22 mouse cellular contexts compared by ENCODE assay signal in genomic region chr13:30264303-30264702, GRCm38 (mm10).
A peak's percentile ranks its signal among the peaks of the same experiment; 100 is the strongest.
DNase-seq lines count a peak whose midpoint lies in the region; ATAC-seq and TF ChIP-seq lines count a peak whose summit lies in the region.
"Had no signal": no experiment of that assay in that cellular context is flagged by ENCODE, and none has a peak within 500 bp of the region (broad histone marks: within the 10 kb centered on the region; RNA-seq: fewer than 3 reads in every experiment).

No protein-coding gene starts in this region.

- ATAC-seq in hindbrain, embryonic 14.5 days (ENCODE audit: low FRiP score): peak; percentile 32; the same call in 1 of the 2 replicates
- no peak for ATAC-seq in hindbrain, embryonic 12.5 days (ENCODE audit: low FRiP score)
- ATAC-seq in kidney, postnatal 0 days (replicated peaks; ENCODE audit: low FRiP score, low read depth): peak; percentile 33; the same call in 1 of the 2 replicates
- peak; percentile 45 for ATAC-seq in common myeloid progenitor, adult 5-6 weeks (replicated peaks; ENCODE audit: low read depth, poor library complexity, severe bottlenecking)
- peak; percentile 29; the same call in 1 of the 2 replicates for ATAC-seq in megakaryocyte-erythroid progenitor cell, adult 5-6 weeks (replicated peaks; ENCODE audit: low FRiP score, low TSS enrichment, poor library complexity, severe bottlenecking)
- ATAC-seq: forebrain, postnatal 0 days; intestine, embryonic 15.5 days; midbrain, embryonic 13.5 days had no signal

- WGBS in hindbrain, embryonic 14.5 days: 62% methylated on average over 12 of the region's 12 CpGs
- 70% methylated on average over 12 of the region's 12 CpGs for WGBS in hindbrain, embryonic 12.5 days
- 32% methylated on average over 12 of the region's 12 CpGs for WGBS in kidney, postnatal 0 days

- no peak overlapping the region for H3K9ac ChIP-seq in hindbrain, embryonic 14.5 days
- no peak overlapping the region for H3K9ac ChIP-seq in hindbrain, embryonic 12.5 days
- no peak overlapping the region for H3K9ac ChIP-seq in kidney, postnatal 0 days (ENCODE audit: low read depth, low read length)
- H3K9ac ChIP-seq: forebrain, postnatal 0 days; intestine, embryonic 15.5 days; midbrain, embryonic 13.5 days had no signal

- no peak overlapping the region for H3K4me3 ChIP-seq in hindbrain, embryonic 14.5 days (replicated peaks; ENCODE audit: low read length)
- H3K4me3 ChIP-seq in hindbrain, embryonic 12.5 days: no peak overlapping the region
- no peak overlapping the region for H3K4me3 ChIP-seq in kidney, postnatal 0 days (replicated peaks; ENCODE audit: low read depth, low read length)
- H3K4me3 ChIP-seq: forebrain, embryonic 10.5 days; intestine, embryonic 15.5 days; left cerebral cortex, adult 2 months; limb, embryonic 10.5 days; midbrain, embryonic 13.5 days had no signal

- no peak overlapping the region for H3K4me2 ChIP-seq in hindbrain, embryonic 14.5 days (replicated peaks)
- H3K4me2 ChIP-seq in hindbrain, embryonic 12.5 days (replicated peaks): no peak overlapping the region
- no peak overlapping the region for H3K4me2 ChIP-seq in kidney, postnatal 0 days (ENCODE audit: low read length)
- H3K4me2 ChIP-seq: intestine, embryonic 15.5 days; midbrain, embryonic 13.5 days had no signal

- TF ChIP-seq CTCF in kidney, postnatal 0 days (IDR thresholded peaks at IDR 0.05; ENCODE audit: low read depth): no peak

- no peaks in the 10 kb centered on the region for H3K27me3 ChIP-seq in hindbrain, embryonic 14.5 days (ENCODE audit: control insufficient read depth, insufficient read depth, low read length)
- no peaks in the 10 kb centered on the region for H3K27me3 ChIP-seq in hindbrain, embryonic 12.5 days
- no peaks in the 10 kb centered on the region for H3K27me3 ChIP-seq in kidney, postnatal 0 days (ENCODE audit: insufficient read depth, low read length)
- H3K27me3 ChIP-seq: CH12.LX; intestine, embryonic 15.5 days; midbrain, embryonic 13.5 days had no signal

- no peaks in the 10 kb centered on the region for H3K4me1 ChIP-seq in hindbrain, embryonic 14.5 days (replicated peaks; ENCODE audit: control insufficient read depth, insufficient read depth, low read length)
- no peaks in the 10 kb centered on the region for H3K4me1 ChIP-seq in hindbrain, embryonic 12.5 days
- H3K4me1 ChIP-seq in kidney, postnatal 0 days (replicated peaks; ENCODE audit: insufficient read depth, low read length): 0 out of 2 replicates have a peak, but pooled peaks cover 3% of the 10 kb centered on the region
- H3K4me1 ChIP-seq: forebrain, embryonic 10.5 days; intestine, embryonic 15.5 days; midbrain, embryonic 13.5 days had no signal

- no peak overlapping the region for H3K27ac ChIP-seq in hindbrain, embryonic 14.5 days
- H3K27ac ChIP-seq in hindbrain, embryonic 12.5 days: no peak overlapping the region
- no peak overlapping the region for H3K27ac ChIP-seq in kidney, postnatal 0 days
- H3K27ac ChIP-seq: forebrain, embryonic 10.5 days; intestine, embryonic 15.5 days; left cerebral cortex, adult 2 months; limb, embryonic 10.5 days; macrophage; midbrain, embryonic 13.5 days had no signal

- H3K36me3 ChIP-seq in hindbrain, embryonic 14.5 days (replicated peaks; ENCODE audit: control insufficient read depth, insufficient read depth): no peaks in the 10 kb centered on the region
- H3K36me3 ChIP-seq in hindbrain, embryonic 12.5 days: no peaks in the 10 kb centered on the region
- H3K36me3 ChIP-seq in kidney, postnatal 0 days (ENCODE audit: insufficient read depth, low read length): no peaks in the 10 kb centered on the region
- H3K36me3 ChIP-seq: forebrain, embryonic 10.5 days; G1E; intestine, embryonic 15.5 days; limb, embryonic 10.5 days; midbrain, embryonic 13.5 days had no signal

- DNase-seq in hindbrain, embryonic 14.5 days (ENCODE audit: low spot score): no peak
- DNase-seq in kidney, postnatal 0 days (ENCODE audit: low spot score): peak; percentile 43
- DNase-seq in kidney, adult 8-10 months: no peak
- DNase-seq in liver: no peak
- DNase-seq: adrenal gland, adult 8-10 months; B cell, adult 2 months; cerebellum, adult 8-10 months; forebrain, postnatal 0 days; gastrocnemius, postnatal 36 days; thymus, adult 18-20 months; thymus, postnatal 4 days had no signal

- 0 out of 2 replicates have a peak, but pooled peaks cover 3% of the 10 kb centered on the region for H3K9me3 ChIP-seq in hindbrain, embryonic 14.5 days (ENCODE audit: control insufficient read depth, low read length)
- H3K9me3 ChIP-seq in hindbrain, embryonic 12.5 days (replicated peaks): 0 out of 2 replicates have a peak, but pooled peaks cover 6% of the 10 kb centered on the region
- no peaks in the 10 kb centered on the region for H3K9me3 ChIP-seq in kidney, postnatal 0 days (replicated peaks; ENCODE audit: low read length)
- H3K9me3 ChIP-seq: G1E; intestine, embryonic 15.5 days; limb, embryonic 10.5 days had no signal
